Mouse (Mus musculus): ENCODE measurements around the gene Zp2.

Zp2 gene

GRCm38 (mm10) chr7:120145191-120145590 is at the start of gene Zp2:
TSS of gene Zp2 (minus strand) at chr7:120145291.
- in situ Hi-C loops (cut with MboI; ENCODE audit: low sequenced_read_pairs) = no loop called here

DNA sequence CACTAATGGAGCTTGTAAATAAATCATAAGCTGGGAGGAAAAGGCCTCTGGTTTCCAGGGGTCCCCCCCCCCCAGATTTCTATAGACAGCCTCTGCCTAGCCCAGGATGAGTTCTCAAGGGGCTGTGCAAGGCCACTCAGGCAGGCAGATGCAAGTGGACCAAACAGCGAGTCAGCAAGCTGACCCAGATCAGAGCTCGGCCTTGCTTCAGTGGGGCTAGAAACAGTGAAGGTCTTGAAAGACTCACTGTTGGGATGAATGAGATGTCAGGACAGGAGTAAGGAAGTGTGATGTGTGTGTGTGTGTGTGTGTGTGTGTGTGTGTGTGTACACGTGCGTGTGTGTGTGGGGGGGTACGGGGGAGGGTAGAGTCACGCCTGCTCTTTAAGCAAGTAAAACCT is 47.7 kb upstream of the Zp2 start:
- in situ Hi-C loops (cut with MboI; ENCODE audit: low sequenced_read_pairs) = no loop called here

DNA sequence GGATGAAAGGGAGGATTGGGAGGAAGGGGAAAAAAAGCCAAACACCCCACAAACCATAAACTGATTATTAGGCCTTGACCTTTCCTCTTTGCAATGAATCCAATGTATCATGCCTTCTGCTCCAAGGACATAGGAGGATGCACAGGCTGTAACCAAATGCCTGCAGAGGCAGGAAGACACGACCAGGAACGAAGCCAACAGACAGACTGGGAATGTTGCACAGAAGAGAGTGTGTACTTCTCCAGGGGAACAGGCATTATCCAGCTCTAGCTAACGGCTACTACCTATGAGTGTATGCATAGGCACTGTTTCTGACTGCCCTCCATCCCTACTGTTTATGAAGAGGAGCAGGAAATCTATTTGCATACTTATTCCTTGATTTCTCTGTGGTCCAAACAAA is 47.1 kb upstream of the Zp2 start:
- in situ Hi-C loops (cut with MboI; ENCODE audit: low sequenced_read_pairs) = no loop called here

- in situ Hi-C loops (cut with MboI; ENCODE audit: low sequenced_read_pairs) = no loop called here
Measured at GRCm38 (mm10) chr7:120190150-120190665, 45.1 kb upstream of the Zp2 start.

DNA sequence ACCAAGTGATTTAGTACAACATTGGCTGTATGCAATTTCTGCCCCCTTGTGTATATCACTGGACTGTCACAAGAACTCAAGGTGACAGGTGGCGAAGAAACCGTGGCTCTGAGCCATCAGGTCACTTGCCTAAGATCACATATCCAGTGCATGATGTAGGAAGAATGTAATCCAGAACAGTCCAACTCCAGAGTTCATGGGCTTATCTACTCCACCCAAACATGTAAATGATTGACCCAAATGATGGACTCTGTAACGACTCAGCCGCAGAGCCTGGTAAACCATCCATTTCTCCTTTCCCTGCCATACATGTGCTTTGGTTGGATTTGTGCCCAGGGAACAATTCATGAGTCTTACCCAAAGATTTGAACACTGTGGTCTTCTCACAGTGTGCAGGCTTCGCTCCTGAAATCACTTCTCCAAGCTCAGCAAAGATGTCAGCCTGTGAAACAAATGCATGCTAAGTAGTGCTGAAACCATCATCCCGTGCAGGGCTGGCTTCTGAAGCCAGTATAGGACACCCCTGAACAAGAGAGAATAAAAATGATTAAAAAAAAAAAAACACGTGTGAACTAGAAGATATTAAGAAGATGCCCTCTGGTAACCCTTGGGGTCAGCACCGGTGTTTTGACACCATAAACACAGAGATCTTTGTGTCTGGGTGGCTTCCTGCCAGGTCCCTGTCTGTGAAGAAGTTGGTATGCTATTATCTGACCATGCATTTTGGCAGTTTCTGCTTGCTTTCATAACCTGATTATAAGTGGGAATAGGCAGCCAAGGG is 44.5 kb upstream of the Zp2 start:
- in situ Hi-C loops (cut with MboI; ENCODE audit: low sequenced_read_pairs) = no loop called here

DNA sequence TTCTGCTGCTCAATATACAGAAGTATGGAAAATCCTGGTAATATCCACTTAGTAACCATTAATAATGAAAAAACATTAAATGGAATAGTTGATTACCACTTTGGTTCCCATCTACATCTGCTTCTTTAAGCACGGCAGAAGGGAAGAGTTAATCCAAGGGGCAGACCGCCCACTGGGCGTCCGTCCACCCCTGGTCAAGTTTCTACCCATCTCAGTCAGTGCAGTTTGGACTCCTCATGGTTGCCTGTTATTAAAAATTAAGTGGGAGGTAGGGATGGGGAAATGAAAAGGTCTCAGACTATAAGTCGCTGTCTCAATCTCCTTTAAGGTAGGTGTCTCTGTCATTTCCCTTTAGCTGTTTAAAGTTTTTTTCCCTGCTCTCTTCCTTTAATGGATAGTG is 43.9 kb upstream of the Zp2 start:
- in situ Hi-C loops (cut with MboI; ENCODE audit: low sequenced_read_pairs) = no loop called here

- in situ Hi-C loops (cut with MboI; ENCODE audit: low sequenced_read_pairs) = no loop called here
Measured at GRCm38 (mm10) chr7:120182891-120183290, 37.8 kb upstream of the Zp2 start.

- in situ Hi-C loops (cut with MboI; ENCODE audit: low sequenced_read_pairs) = no loop called here
Measured at GRCm38 (mm10) chr7:120181401-120182230, 36.5 kb upstream of the Zp2 start.

GRCm38 (mm10) chr7:120180547-120180946 is 35.5 kb upstream of the Zp2 start:
- in situ Hi-C loops (cut with MboI; ENCODE audit: low sequenced_read_pairs) = no loop called here

GRCm38 (mm10) chr7:120178935-120179334 is 33.8 kb upstream of the Zp2 start:
- in situ Hi-C loops (cut with MboI; ENCODE audit: low sequenced_read_pairs) = no loop called here

DNA sequence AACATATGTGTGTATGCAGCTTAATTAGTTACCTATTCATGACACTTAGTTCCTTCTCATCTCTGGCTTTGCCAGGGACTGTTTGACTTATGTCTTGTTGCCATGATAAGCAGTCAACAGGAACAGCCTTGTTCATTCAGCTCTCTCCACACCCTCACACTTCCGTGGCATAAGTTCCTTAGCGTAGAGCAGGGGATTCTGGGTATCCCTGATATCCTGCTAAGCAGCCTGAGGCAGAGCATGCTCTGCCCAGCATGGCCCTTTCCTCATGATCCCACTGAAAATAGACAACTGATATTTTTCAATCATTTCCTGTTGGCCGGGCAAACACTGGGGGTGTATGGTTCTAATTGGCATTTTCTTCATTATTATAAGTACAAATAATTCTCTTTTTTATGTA is 32.5 kb upstream of the Zp2 start:
- in situ Hi-C loops (cut with MboI; ENCODE audit: low sequenced_read_pairs) = no loop called here

DNA sequence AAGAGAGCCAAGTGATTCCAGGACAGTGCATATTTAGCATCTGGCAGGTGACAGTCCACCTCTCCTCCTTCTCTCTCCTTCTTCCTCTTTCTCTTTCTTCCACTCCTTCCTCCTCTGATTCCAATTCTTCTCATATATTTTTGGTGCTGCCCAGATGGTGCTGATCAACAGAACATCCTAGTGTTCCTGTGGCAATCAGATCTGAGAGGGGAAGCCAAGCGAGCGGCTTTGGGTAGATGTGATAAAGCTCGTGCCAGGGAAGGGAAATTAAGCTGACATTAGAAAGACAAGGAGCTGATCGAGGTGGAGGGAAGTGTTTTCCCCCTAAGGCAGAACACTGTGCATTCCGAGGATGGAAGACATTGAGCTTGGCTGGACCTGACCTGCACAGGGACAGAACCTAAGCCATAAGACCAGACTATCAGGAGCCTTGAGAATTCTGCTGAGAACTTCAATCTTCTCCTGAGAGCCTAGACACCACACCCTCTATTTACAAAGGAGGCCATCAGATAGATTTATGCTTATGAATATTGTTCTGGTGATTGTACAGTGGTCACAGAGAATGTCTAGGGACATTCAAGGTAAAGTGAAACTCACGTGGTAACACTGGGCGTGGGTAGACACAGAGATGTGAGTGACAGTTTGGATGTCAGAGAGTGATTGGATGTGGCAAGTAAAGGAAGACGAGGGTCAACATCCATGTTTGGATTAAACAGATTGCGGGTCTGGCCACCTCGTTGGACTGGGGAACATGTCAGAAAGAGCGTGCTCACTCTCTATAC is 29.8 kb upstream of the Zp2 start:
- in situ Hi-C loops (cut with MboI; ENCODE audit: low sequenced_read_pairs) = no loop called here

DNA sequence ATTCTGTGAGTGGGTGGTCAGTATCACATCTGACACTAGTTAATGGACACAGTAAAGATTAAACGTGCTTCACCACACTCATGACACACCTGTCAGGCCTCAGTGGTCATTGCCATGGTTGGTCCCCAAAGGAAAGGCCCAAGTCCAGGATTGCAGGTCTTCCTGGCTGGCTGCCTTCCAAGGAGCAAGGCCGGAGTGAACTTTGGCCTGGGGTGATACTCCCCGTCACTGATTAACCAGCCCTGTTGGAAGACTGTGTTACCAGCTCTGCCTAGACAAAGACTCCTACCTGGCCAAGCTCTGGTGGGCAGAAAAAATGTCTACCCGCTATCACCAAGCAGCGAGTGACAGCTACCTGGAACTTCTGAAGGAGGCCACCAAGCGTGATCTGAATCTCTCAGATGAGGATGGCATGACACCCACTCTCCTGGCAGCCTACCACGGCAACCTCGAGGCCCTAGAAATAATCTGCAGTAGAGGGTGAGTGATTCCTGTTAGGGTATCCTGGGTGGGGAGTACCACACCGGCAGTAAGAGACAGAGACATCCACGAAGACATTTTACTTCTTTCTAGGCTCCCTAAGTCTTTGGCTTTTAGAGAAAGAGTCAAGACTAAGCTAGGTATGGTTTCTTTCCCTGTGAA is 28.6 kb upstream of the Zp2 start, which contains the start of gene Anks4b:
TSS of gene Anks4b (plus strand) at position 256 of the 642 bp plus-strand sequence.
- in situ Hi-C loops (cut with MboI; ENCODE audit: low sequenced_read_pairs) = no loop called here

DNA sequence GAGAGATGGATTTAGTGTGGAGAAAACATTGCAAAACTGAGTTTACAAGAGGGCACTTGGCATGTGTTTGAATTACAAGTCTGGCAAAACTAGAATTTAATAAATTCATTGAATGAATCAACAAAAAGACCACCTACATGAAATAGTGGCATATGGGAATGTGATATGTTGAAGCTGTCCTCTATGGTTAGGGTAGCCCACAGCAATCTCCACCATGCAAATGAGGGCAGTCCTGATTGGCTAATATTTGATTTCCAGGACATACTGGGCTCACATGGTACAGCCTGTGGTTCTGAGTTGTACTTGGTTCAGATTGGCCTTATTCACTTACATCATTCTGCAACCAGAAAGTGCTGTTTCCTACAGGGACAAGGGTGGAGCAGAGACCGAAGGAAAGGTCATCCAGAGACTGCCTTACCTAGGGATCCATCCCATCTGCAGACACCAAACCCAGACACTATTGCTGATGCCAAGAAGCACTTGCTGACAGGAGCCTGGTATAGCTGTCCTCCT is 27.2 kb upstream of the Zp2 start:
- in situ Hi-C loops (cut with MboI; ENCODE audit: low sequenced_read_pairs) = no loop called here

DNA sequence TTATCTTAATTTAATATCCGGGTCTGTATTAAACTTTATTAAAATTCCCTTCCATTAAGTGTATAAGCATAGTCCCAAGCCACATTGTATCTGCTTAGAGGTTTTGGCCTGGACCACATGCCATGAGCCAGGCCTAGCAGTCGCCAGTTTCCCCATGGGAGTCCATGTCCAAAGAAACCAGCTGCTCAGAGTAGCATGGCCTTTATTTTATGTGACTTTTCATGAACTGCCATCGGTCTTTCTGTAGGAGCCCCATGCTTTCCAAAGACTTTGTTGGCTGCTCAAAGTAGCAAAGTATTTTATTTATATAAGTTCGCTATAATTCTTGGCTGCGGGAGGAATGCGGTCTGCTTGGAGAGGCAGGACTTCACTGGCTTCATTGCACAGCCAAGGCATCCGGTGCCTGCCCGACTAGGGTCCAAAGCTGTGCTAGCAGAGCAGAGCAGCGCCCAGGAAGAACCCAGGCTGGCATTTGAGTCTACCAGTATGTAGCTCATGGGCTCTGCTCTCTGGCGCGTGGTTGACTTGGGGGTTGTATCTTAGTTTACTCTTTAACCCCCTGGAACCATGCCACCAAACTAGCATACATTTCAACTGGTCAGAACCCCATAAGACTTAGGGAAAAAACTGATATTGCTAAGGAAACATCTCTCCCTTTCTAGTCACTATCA is 18.6 kb upstream of the Zp2 start:
- in situ Hi-C loops (cut with MboI; ENCODE audit: low sequenced_read_pairs) = no loop called here

DNA sequence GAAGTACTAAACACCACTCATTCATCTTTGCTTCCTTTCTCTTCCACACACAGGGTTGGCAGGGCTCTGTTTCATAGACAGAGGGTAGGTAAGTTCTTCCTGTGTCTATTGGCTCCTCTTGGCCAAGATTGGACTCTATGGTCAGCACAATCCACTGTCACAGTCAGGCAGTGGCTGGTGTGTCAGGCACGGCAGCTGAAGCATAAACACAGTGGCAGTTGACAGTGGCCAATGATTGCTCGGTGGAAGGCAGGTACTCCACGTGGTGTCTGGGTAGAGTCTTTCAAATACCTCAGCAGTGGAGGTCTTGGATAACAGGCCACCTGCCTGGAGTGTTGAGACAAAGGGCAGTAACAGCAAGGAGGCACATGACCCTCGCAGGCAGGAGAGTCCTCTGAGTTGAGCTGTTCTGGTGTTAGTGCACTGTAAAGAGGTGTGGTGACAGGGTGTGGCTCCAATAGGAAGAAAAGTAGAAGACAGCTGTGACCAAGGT is 13.1 kb upstream of the Zp2 start:
- in situ Hi-C loops (cut with MboI; ENCODE audit: low sequenced_read_pairs) = no loop called here

DNA sequence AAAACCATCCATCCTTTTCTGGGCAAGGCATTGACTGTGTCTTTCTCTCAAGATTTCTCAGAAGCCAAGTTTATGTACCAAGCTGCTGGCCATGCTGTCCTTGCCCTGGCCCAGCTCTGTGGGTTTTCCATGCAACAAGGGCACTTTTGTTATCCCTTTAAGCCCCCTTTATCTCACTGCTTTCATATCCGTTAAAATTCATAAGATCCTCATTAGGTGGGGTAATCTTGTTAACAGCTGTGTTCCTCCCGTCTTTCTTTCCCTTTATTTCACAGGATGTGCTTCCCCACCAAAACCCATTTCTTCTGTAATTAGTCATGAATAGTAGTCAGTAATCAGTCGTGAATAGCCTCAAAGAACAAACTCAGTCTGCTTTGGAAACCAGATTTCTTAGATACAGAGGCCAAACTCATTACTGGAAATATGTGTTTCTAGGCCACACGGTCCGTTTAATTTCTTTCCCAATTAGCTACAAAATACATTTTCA is 12.5 kb upstream of the Zp2 start:
- in situ Hi-C loops (cut with MboI; ENCODE audit: low sequenced_read_pairs) = no loop called here

GRCm38 (mm10) chr7:120156841-120157409 is 11.8 kb upstream of the Zp2 start:
- in situ Hi-C loops (cut with MboI; ENCODE audit: low sequenced_read_pairs) = no loop called here

DNA sequence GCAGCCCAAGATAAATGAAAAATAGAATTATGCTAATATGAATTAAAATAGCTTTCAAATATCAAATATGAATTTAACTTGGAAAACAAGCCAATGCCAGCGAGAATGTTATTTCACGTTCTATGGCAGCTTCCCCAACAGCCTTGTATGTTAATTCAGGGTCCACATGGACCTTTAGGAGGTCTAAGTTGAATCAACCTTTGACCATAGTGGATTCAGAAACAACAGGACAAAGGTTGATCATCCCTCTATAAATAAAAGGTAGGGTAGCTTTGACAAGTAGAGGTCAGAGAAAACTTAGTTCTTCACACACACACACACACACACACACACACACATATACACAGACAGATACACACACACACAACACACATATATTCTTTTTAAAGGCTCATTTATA is 5.8 kb upstream of the Zp2 start:
- in situ Hi-C loops (cut with MboI; ENCODE audit: low sequenced_read_pairs) = no loop called here

Measured in CH12F3 (cell line).